Mouse (Mus musculus) T-helper 2 cell (primary cell): ENCODE data around the gene Mrto4.
"Not testable (repeated sequence)": the region's sequence is repeated elsewhere in the genome, so short reads cannot be mapped to it uniquely, and the experiment has no call there.

Experiments
- in situ Hi-C: fragments of 300-600 bp; cut with MboI, MseI; formaldehyde crosslinking; loops from one replicate; pipeline ENCODE4 v1.15.1; 2025; ENCODE audit warnings: high pct_unique_total_duplicates

Mrto4 gene

DNA sequence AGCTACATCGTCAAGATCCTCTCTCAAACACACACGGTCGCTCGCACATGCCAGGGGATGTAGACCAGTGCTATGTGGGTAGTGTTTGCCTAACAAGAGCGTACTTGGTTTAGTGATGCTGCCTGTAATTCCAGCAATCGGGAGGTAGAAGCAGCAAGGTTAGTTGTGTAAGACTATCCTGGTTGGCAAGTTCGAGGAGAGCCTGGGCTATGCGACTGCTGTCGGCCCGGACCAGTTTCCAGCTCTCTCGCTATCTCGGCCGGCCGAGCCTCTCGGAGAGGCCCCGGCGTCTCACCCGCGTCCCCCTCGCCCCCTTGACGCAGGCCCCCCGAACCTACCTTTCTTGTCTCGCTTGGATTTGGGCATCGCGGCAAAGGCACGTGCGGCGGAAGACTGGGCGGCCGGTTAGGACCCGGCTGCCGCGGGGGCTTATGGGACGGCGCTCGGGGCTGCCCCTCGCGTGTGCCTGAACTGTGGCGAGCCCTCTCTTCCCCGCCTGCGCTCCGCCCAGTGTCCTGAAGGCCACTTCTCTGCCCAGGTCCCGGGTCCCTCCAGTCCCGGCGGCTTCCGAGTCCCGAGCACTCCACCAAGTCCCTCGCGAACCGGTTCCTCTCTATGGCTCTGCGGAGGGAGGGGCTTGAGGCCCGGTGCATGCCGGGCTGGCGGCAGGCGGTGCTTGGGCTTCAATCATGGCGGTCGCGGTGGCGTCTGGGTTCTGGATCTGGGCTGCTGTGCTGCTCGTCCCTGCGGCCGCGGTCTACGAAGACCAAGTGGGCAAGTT lies at the start of gene Mrto4, which contains the start of the genes Emc1 and Ubr4:
Mrto4 (minus strand) TSS at position 646 of the 781 bp plus-strand sequence.
Emc1 (plus strand) TSS at position 657 of the 781 bp plus-strand sequence.
Ubr4 (plus strand) TSS at position 679 of the 781 bp plus-strand sequence.
- in situ Hi-C loops, result no loop called here

DNA sequence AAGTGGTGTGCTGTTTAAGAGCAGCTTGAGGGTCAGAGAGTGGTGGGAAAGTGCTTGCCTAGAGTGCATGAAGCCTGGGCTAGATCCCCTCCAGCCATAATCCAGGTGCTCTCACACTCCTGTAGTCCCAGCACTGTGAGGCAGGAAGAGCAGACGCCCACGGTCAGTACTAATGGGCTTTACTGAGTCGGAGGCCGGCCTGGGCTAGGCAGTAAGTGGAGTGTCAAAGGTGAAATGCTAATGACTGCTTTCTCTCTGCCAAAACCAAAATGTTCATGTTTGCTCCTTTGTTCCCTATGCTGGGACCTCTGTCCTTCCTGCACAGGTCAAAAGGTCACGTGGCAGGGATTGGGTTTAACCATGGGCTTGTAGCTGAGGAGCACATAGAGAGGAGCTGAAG lies 48.1 kb upstream of the Mrto4 start:
- in situ Hi-C loops, result no loop called here

DNA sequence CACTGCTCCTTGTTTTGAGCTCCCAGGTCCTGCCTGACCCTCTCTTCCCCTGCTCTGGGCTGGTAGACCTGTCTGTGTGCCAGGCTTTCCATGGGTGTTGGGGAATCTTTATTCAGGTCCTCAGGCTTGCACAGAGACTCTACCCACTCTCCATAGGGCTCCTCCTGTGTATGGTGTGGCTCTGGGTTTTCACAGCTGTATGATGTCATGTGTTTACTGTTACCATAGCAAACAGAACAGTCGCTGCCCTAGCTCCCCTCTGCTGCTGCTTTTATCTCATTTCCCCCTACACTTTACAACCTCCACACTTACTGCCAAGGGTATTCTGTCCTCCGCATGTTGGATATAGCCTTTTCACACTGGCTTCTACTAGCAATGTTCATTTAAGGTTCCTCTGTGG lies 43.1 kb upstream of the Mrto4 start:
- in situ Hi-C loops, result loop anchor here (10.0 kb wide), 1 partner anchor 1659 kb away; no protein-coding TSS in a partner anchor

DNA sequence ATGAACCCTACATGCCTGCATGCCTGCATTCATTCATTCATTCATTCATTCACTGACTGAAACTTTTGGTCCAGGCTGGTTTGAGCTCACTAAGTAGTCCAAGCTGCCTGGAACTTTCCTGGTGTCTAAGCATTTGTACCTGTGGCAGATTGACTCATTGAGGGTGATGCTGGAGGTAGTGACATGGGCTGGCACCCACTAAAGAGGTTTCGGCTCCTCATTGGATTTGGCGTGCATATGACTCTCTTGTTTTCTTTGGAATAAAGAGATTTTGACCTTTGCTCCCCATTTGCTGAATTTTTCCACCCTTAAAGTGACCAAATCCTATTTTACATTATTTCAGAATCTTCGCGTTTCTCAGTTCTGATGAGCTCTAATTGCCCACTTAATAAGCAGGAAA lies 37.2 kb upstream of the Mrto4 start:
- in situ Hi-C loops, result no loop called here

DNA sequence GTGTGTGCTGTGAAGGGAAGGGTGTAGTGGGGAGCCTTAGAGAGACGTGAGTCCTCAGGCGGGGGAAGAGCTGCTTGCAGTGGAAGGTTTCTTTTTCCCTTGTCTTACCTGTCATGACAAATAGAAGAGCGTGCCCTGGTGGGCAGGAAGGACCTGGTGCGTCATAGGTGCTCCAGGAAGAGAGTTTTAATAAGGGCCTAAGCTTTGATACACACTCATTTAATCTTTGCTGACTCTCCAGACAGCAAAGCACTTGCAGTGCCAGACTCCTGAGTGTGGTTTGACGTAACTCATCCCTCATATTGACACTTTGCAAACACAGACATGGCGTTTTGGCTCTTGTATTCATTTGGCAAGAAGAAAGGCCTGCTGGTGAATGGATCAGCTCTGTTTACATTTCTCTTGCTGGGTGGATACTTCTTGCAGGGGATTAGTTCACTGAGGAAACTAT lies 34.5 kb upstream of the Mrto4 start:
- in situ Hi-C loops, result no loop called here

DNA sequence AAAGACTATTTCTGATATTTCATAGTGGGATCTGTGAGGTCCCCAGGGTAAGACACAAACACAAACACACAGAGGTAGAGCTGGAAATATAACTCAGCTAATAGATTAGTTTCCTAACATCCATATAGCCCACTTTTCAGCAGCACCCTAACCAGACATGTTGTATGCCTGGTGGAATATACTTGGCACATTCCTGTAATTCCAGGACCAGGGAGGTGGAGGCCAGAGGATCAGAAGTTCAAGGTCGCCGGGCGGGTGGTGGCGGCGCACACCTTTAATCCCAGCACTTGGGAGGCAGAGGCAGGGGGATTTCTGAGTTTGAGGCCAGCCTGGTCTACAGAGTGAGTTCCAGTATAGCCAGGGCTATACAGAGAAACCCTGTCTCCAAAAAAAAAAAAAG lies 33.5 kb upstream of the Mrto4 start:
- in situ Hi-C loops, result not testable (repeated sequence)

DNA sequence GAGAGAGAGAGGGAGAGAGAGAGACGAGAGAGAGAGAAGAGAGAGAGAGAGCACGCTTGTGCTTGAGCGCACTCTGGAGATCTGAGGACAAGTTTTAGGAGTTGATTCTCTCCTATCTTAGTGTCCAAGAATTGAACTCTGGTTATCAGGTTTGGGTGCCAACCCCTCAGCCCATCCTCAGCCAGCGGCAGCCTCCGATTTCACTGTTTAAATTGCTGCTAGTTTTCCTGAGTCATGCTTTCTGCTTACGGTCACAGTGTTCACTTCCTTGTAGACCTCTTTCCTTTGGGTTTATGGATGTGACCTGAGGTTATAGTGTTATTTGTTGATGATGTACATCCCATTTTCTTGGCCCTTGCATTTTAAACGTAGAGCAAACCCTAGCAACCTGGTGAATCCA lies 29.9 kb upstream of the Mrto4 start:
- in situ Hi-C loops, result no loop called here

DNA sequence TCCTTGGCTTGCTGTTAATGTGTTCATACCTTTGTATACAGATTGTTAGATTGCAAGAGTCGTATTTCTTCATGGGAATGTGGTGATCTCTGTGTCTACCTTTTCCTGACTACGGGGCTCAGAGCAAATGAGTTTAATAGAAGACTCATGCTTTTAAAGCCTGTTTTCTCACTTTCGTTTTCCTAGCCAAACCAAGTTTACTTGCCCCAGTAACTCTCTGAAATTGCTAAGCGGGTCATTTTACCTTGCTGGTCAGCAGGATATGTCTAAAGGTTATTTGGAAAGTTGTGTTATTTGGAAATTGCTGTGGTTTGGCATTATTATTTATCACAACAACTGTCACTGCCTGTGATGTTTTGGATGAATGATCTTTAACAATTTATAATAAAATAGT lies 29.1 kb upstream of the Mrto4 start:
- in situ Hi-C loops, result no loop called here

DNA sequence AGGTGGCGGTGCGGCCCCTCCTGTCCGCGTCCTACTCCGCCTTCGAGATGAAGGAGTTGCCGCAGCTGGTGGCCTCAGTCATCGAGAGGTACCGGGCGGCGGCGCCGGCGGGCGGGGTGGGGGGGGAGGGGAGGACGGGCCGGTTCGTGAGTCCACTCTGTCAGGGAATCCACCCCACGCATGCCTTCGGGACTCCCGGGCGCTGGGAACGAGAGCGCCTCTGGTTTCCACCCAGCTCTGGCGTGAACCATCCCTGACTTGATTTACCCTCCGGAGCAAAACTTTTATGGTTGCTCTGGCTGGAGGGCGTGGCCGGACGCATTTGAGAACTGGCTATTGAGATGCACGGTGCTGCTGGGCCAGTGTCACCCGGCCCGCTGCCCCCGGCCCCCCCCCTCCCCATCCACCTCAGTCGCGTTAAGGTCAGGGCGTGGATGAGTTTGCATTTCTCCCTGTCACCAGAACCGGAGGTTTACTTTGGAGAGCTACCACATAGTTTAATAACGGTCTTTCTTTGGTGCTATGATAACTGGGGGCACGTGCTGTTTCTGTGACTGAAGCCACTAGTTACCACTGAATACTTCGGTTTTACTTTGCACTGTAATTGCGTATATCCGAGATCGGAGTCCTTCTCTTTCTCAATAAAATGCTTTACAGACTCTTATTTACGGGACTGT lies 28.5 kb upstream of the Mrto4 start:
- in situ Hi-C loops, result no loop called here

DNA sequence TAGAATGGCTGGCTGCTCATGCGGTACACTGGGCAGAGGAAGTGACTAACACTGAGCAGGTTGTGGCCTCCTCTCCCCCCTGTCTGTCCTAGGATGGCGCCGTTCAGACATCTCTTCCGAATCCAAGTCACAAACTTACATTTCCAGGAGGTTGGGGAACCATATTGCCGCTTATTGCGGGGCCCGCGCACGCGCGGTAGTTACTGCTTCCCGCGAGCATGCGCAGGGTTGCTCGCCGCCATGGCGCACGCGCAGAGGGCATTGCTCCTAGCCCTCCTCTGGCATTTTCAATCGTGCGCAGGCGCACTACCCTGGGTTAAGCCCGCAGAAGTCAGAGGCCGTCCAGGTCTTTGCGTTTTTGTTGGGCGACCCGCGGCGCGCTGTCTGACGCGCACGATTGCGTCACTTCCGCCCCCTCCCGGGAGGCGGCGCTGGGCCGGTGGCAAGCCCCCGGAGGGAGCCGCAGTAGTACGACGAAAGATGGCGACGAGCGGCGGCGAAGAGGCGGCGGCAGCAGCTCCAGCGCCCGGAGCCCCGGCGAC lies 27.9 kb upstream of the Mrto4 start:
- in situ Hi-C loops, result no loop called here

DNA sequence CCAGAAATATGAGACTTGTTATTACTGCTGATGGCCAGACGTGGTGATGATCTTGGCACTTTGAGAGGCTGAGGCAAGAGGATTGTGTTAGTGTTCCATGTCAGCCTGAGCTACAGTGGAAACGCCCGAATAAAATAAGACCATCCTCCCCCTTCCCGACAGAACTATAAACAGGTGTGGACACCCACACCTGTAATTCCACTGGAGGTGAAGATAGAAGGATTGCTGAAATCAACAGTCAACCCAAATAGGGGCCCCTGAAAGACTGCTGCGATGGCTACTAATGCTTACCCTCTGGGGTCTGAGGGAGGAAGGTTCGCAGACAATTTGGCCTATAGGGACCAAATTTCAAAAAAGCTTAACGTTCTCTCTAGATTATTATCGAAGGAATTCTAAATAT lies 27.3 kb upstream of the Mrto4 start:
- in situ Hi-C loops, result no loop called here

DNA sequence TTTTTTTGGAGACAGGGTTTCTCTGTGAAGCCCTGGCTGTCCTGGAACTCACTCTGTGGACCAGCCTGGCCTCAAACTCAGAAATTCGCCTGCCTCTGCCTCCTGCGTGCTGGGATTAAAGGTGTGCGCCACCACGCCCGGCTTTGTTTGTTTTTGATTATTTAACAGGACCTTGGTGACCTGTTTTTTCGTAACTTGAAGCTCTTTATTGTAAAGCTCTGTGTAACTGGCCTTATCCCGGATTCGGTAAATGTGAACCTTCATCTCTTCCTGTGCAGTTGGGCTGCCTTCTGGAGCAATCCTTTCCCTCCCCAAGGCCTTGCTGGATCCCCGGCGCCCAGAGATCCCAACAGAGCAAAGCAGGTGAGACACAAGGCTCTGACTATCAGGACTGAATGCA lies 21.2 kb upstream of the Mrto4 start:
- in situ Hi-C loops, result no loop called here

DNA sequence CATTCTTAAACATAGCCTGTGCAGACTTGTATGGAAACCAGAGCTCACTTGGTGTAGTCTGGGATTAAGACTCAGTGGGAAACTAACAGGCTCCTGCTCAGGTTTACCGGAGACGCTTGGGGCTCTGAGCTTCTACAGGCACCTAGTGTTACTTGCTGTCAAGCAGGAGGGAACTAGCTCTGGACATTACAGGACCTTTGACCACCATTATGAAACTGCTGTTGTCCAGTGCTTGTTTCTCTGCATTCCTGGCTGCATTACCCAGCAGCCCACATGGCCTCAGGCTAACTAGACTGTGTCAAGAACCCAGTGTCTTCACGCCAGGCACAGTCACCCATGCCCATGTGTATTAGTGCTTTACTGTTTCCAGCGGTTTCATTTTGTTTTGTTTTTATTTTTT lies 20.8 kb upstream of the Mrto4 start:
- in situ Hi-C loops, result no loop called here

DNA sequence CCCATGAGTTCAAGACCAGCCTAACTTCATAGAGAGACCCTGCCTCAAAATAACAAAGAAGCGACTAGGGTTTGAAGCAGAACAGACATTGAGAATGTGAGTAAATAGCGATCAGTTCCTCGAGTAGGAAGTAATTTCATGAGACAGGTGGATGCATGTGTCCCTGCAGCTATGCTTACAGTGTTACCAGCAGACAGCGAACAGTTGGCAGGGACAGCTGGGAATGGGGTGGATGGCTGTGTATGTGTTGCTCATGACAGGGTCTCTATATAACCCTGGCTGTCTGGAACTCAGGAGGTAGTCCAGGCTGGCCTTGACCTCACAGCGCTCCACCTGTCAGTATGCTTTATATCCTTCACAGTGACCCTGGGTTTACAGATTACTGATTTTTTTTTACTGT lies 15.7 kb upstream of the Mrto4 start:
- in situ Hi-C loops, result no loop called here

DNA sequence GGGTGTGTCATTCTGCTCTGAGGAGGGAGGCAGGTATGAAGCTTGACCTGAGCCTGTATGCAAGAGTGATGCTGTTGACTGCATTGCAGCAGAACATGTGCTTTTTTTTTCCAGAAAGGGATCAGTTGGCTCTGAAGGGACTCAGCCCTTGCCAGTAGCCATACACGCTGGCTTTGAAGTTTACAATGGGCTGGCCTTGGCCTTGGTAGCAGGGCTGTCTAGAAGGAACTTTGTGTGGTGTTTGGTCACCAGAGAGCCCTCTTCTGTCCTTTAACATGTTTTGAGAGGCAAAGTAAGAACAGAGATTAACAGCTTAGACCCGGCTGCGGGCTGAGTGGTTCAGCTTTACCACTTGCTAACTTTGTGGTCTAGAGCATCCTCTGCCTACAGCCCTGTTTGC lies 15.0 kb upstream of the Mrto4 start:
- in situ Hi-C loops, result no loop called here

DNA sequence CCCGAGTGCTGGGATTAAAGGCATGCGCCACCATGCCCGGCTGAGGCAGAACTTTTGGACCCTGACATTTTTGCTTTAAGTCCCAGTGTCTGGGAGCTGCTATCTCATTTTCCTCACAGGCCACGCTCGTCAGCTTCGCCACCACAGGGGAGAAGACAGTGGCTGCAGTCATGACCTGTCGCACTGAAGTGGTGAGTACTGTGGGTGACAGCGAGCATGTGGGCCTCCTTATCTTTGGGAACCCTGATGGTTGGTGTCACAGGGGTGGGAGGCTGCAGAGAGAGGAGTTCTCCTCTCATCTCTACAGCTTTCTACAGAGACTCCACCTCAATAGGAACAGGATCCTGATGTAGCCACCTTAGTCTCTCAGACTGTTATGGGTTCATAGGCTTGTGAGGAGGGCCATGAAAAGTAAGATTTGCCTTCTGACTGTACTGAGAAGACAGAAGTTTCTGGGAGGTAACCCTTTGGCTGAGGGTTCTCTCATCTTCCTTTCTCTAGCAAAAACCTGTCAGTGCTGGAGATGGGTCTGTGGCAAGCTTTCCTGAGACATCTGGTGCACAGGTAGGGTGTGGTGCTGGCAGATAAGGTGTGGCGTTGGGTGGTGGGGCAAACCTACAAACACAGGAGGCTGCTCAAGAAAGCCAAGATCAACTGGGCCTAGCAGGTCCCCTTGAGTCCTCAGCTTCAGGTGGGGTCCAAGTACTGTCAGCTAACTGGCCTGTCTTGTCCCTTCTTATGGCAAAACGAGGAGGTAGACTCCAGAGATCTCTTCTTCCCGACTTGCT lies 8.6 kb upstream of the Mrto4 start:
- in situ Hi-C loops, result no loop called here

DNA sequence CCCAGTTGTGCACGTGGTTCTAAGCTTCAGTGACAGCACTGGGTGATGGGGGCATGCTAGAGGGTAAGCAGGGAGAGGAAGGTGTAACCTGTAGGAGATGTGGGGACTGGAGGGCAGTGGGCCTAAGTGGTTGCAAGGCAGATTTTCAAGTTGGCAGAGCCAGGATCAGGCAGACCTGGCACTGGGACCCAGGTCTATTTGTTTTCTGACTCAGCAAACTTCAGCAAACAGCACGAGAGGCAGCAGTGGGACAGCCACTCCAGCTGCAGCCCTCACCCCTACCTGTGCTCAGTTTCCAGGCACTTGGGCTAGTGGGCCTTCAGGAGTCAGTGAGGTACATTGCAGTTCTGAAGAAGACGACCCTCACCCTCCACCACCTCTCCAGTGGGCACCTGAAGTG lies 4.8 kb upstream of the Mrto4 start:
- in situ Hi-C loops, result no loop called here

DNA sequence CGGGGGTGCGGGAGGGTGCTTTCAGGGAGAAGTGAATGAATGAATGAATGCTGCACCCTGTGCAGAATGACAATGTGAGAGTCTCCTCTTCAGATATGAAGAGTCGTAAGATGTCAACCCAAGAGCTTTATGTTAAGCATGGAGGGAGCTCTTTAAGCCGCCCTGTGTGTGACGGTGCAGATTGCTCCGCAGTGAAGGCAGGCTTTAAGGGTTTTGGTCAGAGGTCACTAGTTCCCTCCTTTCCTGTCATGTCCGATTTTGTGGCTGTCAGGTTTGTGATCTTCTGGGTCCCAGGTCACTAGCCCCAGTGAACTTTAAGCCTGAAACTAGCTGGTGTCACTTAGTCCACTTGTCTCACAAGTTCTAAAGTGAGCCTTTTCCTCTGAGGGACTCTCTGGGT lies 456 bp upstream of the Mrto4 start:
- in situ Hi-C loops, result no loop called here

DNA sequence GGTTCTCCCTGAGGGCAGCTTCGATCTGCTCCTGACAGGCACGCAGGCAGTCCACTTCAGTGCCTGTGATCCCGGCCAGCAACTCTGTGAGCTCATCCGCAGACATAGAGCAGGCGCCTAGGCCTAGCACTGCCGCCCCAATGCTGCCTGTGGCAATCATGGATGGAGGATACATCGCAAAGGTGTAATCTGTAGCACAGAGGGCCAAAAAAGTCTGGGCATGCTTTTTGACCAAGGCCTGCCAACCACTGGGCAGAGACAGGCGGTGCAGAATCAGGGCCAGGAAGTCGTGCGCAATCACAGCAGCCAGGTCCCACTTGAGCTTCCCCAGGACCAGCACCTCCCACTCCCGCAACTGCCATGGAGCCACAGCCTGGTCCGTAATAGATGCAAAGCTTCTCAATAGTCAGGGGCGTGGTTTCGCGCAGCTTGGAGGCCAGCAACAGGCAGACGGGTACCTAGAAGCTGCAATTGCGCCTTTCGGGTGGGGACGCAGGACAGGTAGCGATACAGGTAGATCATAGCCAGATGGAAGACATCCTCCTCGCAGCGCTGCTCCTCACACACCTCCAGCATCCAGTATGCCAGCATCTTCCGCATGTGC lies 6.9 kb downstream of the Mrto4 start:
- in situ Hi-C loops, result no loop called here

DNA sequence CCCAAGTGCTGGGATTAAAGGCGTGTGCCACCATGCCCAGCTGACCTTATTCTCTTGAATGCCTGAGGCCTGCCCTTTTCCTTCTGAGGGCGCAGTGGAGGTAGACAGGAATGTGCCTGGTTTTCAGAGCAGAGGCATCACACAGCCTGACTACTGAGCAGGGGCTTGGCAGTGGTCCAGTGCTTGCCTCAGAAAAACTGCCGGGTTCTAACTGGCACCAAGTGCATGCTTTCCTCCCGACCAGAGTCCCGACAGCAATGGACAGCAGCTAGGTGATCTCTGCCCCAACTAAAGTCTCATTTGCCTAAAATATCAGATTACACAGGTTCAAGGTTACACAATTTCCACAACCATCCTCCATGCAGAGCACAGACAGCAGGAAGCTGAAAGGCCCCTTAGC lies 8.7 kb downstream of the Mrto4 start:
- in situ Hi-C loops, result no loop called here

DNA sequence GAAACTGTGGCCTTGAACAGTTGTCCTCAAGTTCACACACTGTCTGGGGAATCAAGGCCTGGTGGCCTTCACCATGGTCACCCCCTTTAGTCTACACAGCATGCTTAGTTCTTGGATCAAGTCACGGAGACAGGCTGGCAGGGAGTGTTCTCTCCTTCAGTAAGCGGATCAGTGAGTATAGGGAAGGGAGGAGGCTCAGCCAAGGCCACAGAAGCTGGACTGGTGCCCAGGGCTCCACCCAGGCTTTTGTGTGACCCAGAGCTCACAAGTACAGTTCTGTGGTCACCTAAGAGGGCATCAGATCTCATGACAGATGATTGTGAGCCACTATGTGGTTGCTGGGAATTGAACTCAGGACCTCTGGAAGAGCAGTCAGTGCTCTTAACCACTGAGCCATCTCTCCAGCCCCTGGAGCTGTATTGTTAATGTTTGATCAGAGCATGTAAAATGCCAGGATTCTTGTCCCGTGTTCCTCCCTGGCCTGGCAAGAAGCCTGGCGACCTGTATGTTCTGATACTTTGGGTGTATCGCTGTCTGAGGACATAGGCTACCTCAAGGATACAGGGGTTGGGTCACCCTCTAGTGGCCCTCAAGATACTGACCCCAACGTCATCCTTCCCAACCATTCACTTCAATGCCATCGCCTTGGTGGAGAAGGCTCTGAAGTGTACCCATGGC lies 10.7 kb downstream of the Mrto4 start:
- in situ Hi-C loops, result no loop called here
